Mouse (Mus musculus) forebrain, embryonic 12.5 days (tissue): ENCODE data around the gene Lca5l. TPM values are rescaled to one million over a fixed set of nuclear protein-coding genes. Genes with fewer than 3 reads are reported as not detected.

Source experiments
- ATAC-seq: fragments of 200-750 bp; cut with Nextera tagmentation; 2 replicates; pipeline ENCODE4 v1.8.0; 2017; ENCODE audit warnings: moderate TSS enrichment; ENCODE audit not compliant: low FRiP score
- H3K27ac ChIP-seq: fragments of 300-500 bp; sonication (generic); 2 replicates; pipeline ENCODE4 v1.5.1; 2016; ENCODE audit warnings: mild to moderate bottlenecking
- H3K27me3 ChIP-seq: fragments of 300-500 bp; sonication (generic); 2 replicates; pipeline ENCODE4 v1.6.1; 2016; ENCODE audit warnings: mild to moderate bottlenecking
- H3K36me3 ChIP-seq: fragments of 300-500 bp; sonication (generic); replicated peaks from 2 replicates; pipeline ENCODE4 v1.6.1; 2016; ENCODE audit warnings: mild to moderate bottlenecking
- H3K4me1 ChIP-seq: fragments of 300-500 bp; sonication (generic); 2 replicates; pipeline ENCODE4 v1.6.1; 2016
- H3K4me2 ChIP-seq: fragments of 300-500 bp; sonication (generic); 2 replicates; pipeline ENCODE4 v1.6.1; 2016; ENCODE audit warnings: mild to moderate bottlenecking, moderate library complexity
- H3K4me3 ChIP-seq: fragments of 300-500 bp; sonication (generic); replicated peaks from 2 replicates; pipeline ENCODE4 v1.5.1; 2016; ENCODE audit warnings: mild to moderate bottlenecking
- H3K9ac ChIP-seq: fragments of 300-500 bp; sonication (generic); 2 replicates; pipeline ENCODE4 v1.6.1; 2016; ENCODE audit warnings: mild to moderate bottlenecking
- H3K9me3 ChIP-seq: fragments of 300-500 bp; sonication (generic); 2 replicates; pipeline ENCODE4 v1.6.1; 2016
- WGBS: fragments of 180-500 bp; shearing (Covaris S2); methylation state at CpG from one replicate; pipeline ENCODE4 v1.1.7; 2016; 5-methylcytosine and 5-hydroxymethylcytosine counted together
- polyA plus RNA-seq: library from polyadenylated mRNA; unstranded; fragments of >200 nt; fragmentation: Nextera tagmentation; extraction: Ambion mirVana; gene quantifications from 2 replicates; pipeline ENCODE4 v1.2.1, GENCODE M21; 2016

Lca5l gene
- 1.3 and 1.6 TPM in 2 replicates for polyA plus RNA-seq

DNA sequence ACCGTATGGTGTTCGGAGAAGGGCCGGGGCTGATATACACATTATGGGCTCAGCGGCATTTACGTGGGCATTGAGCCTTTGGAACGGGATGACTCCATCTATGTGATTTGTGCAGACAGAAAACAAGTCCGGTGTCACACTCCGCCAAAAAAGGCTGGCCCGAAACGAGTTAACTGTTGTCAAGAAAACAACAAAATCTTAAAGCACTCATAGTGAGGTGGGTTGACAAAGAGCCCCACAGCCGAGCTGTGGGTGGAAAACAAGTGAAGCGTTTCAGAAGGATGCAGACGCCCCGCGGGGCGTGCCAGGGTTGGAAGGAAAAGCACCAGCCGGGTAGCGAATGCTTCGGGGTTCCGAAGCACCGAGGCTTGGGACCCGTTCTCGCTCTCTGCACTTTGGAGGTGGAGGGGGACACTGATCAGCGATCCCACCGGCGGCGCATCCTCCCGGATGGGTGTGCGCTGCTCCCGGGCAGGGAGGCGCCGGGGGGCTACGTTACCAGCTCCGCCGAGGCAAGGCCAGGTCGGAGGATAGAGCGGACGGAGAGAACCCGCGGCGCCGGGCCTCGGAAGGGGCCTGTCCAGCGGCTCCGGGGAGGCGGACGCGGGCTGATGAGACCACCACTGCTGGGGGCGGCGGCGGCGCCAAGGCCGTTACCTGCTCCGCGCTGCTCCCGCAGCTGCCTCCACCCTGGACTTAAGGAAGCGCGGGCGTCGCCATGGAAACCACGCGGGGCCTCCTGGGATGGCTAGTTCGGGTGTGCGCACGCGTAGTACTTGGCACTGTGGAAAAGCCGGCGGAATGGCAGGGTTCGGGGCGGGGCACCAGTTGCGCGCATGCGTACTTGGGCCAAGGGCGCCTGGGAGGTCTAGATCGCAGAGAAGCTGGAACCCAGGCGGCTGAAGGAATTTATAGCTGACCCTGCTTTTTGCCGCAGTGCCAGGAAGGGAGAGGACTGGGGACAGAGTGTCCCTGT, at the start of gene Lca5l:
TSS of gene Lca5l (minus strand) at position 741 of the 976 bp plus-strand sequence.
- WGBS = under 1% methylated on average over 77 of the region's 77 CpGs
- peak within 1 kb of the TSS; percentile 73 for H3K4me2 ChIP-seq
- H3K9me3 ChIP-seq = no peaks in the 10 kb centered on the region
- peak; percentile 98 for ATAC-seq
- no peaks in the 10 kb centered on the region for H3K36me3 ChIP-seq
- H3K4me1 ChIP-seq = peaks cover 8% of the 10 kb centered on the region
- H3K9ac ChIP-seq = peak within 1 kb of the TSS; percentile 84
- peak within 1 kb of the TSS; percentile 63 for H3K27ac ChIP-seq
- H3K4me3 ChIP-seq = peak within 1 kb of the TSS; percentile 90
- H3K27me3 ChIP-seq = 0 out of 2 replicates have a peak, but pooled peaks cover 3% of the 10 kb centered on the region

DNA sequence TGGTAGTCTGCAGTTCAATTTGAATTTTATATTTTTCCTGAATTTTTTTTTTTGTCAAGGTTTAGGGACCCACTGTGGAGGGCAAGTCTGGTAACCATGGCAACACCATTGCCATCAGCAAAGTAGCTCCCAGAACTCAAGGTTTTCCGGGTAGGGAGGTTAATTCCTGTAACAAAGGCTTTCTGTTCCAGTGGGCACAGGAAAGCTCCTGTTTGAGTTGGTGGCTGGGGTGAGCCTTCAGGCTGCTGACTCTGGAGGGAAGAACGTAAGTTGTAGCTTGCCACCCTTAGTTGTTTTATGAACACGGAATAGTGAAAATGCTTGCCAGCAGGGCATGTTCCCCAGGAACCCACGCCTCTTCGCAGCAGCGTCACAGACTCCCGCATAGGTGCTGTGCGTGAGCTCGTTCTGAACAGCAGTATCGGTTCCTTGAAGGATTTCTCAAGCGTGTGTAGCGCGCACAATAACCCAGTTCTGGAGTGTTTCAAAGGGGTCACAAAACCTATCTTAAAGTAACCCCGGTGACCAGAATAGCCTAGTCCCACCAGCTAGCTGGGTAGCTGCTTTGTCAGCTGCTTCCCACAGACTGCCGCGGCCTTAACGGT, 43.4 kb upstream of the Lca5l start, which contains the start of gene B3galt5:
TSS of gene B3galt5 (plus strand) at position 436 of the 605 bp plus-strand sequence.
- Histone ChIP-seq H3K27ac (no peak within 1 kb of the TSS), H3K27me3 (no peaks in the 10 kb centered on the region), H3K9ac (no peak within 1 kb of the TSS), H3K4me2 (peak within 1 kb of the TSS; percentile 26), H3K4me1 (peaks cover 8% of the 10 kb centered on the region), H3K4me3 (no peak within 1 kb of the TSS), H3K36me3 (no peaks in the 10 kb centered on the region), H3K9me3 (no peaks in the 10 kb centered on the region)
- ATAC-seq = no peak
- 56% methylated on average over 17 of the region's 17 CpGs for WGBS

DNA sequence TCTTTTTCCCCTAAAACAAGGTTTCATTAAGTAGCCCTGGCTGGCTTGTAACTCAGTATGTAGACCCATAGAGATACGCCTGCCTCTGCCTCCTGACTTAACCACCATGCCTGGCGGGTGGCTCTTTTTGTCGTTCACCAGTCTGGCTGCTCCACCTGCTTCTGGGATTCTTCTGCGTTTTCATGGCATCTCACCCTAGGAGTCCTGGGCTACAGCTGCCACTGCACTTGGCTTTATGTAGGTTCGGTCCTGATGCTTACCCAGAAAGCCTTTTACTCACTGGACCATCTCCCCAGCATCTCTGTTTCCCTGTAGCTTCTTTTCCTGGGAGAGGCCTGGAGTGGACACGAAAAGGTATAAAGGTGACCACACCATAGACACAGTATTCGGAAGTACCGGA, 41.9 kb upstream of the Lca5l start:
- Histone ChIP-seq H3K4me1 (peaks cover 8% of the 10 kb centered on the region), H3K4me2 (no peak overlapping the region), H3K36me3 (no peaks in the 10 kb centered on the region), H3K4me3 (no peak overlapping the region), H3K9me3 (no peaks in the 10 kb centered on the region), H3K9ac (no peak overlapping the region), H3K27ac (no peak overlapping the region), H3K27me3 (peaks cover under 1% of the 10 kb centered on the region; the same call in 1 of the 2 replicates)
- ATAC-seq = no peak
- WGBS = 91% methylated on average over 8 of the region's 8 CpGs

DNA sequence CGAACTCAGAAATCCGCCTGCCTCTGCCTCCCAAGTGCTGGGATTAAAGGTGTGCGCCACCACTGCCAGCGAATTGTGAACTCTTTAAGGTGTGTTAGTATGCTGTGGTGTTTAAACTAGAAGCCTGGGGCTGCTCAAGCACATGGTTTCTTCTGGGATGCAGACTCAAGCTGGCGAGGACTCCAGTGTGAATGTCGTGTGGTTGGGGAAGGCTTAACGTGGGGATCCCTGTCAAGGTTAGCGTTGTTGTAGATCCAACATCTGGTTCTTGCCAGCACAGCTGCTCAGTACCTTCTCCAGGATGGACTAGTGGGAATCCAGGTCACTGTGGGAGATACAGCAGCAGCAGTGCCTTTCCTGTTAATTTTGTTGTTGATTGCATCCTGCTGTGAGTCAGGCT, 39.9 kb upstream of the Lca5l start:
- H3K27ac ChIP-seq = no peak overlapping the region
- peaks cover 8% of the 10 kb centered on the region for H3K4me1 ChIP-seq
- H3K9me3 ChIP-seq = no peaks in the 10 kb centered on the region
- no peaks in the 10 kb centered on the region for H3K36me3 ChIP-seq
- ATAC-seq = no peak
- peaks cover 6% of the 10 kb centered on the region; the same call in 1 of the 2 replicates for H3K27me3 ChIP-seq
- WGBS = 92% methylated on average over 8 of the region's 8 CpGs
- H3K4me3 ChIP-seq = no peak overlapping the region
- H3K9ac ChIP-seq = no peak overlapping the region
- no peak overlapping the region for H3K4me2 ChIP-seq

DNA sequence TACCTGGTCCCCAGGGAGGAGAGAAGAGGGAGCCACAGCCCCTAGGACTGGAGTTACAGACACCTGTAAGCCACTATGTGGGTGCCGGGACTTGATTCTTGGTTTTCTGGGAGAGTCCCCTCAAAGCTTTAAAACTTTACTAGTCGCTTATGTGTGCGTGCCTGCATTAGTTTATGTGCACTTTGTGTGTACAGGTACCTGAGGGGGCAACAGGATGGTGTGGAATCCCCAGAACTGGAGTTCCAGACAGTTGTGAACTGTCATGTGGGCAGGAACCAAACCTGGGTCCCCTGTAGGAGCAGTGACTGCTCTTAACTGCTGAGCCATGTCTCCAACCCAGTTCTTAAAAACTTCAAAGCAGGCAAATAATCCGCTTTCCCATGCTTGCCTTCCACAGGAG, 39.2 kb upstream of the Lca5l start:
- H3K4me2 ChIP-seq = no peak overlapping the region
- peaks cover 6% of the 10 kb centered on the region; the same call in 1 of the 2 replicates for H3K27me3 ChIP-seq
- no peak overlapping the region for H3K4me3 ChIP-seq
- H3K9me3 ChIP-seq = no peaks in the 10 kb centered on the region
- 94% methylated on average over 4 of the region's 4 CpGs for WGBS
- no peaks in the 10 kb centered on the region for H3K36me3 ChIP-seq
- no peak overlapping the region for H3K27ac ChIP-seq
- H3K4me1 ChIP-seq = peaks cover 8% of the 10 kb centered on the region
- no peak for ATAC-seq
- no peak overlapping the region for H3K9ac ChIP-seq

DNA sequence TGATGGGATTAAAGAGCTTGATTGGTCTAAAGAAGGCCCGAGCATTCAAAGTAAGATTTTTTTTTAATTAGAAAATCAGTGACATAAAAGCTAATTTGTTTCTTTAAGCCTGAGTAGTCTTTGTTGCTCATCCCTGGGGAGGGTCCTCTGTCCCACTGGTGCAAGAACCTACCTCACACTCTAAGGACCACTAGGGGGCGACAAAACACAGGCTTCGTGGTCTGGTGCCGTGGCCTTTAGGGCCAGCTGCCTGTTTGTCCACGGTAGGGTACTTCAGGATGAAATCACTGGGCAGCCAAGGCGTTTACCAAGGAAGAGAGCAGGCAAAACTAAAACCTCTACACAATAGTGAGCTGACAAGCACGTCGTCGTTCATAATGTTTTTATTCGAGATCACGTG, 38.3 kb upstream of the Lca5l start:
- H3K36me3 ChIP-seq = no peaks in the 10 kb centered on the region

DNA sequence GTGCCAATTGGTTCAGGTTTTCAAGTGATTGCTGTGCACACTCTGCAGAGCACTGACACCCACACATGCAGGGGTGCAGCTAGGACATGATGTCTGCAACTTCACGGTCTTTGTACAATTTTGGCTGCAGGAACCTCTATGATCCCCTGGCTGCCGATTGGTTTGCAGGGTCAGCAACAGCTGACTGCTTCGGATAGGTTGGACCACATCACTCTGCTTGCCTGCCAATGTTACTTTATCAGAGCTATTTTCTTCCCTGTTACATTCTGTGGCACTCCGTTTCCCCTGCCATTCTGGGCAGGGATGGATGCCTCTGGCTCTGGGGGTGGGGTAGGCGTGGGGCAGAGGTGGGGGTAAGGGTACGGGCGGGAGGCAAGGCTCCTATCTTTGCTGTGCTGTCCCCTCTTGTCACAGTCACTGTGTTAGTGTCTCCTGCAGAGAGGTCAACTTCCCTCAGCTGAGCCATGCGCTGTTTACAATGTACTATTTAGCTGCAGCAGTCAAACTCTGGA, 37.0 kb upstream of the Lca5l start:
- Histone ChIP-seq H3K4me3 (no peak overlapping the region), H3K4me2 (no peak overlapping the region), H3K36me3 (no peaks in the 10 kb centered on the region), H3K9ac (no peak overlapping the region), H3K4me1 (no peaks in the 10 kb centered on the region), H3K27me3 (peaks cover 6% of the 10 kb centered on the region; the same call in 1 of the 2 replicates), H3K9me3 (no peaks in the 10 kb centered on the region), H3K27ac (no peak overlapping the region)
- WGBS = 62% methylated on average over 8 of the region's 8 CpGs
- ATAC-seq = no peak

More for the DNA sequence above, 38.3 kb upstream of the Lca5l start:
- WGBS = 27% methylated on average over 11 of the region's 11 CpGs
- Histone ChIP-seq H3K4me3 (no peak overlapping the region), H3K4me2 (no peak overlapping the region), H3K9me3 (no peaks in the 10 kb centered on the region), H3K4me1 (peaks cover 3% of the 10 kb centered on the region), H3K27ac (no peak overlapping the region), H3K9ac (no peak overlapping the region), H3K27me3 (peaks cover 6% of the 10 kb centered on the region; the same call in 1 of the 2 replicates)
- peak; percentile 83 for ATAC-seq

DNA sequence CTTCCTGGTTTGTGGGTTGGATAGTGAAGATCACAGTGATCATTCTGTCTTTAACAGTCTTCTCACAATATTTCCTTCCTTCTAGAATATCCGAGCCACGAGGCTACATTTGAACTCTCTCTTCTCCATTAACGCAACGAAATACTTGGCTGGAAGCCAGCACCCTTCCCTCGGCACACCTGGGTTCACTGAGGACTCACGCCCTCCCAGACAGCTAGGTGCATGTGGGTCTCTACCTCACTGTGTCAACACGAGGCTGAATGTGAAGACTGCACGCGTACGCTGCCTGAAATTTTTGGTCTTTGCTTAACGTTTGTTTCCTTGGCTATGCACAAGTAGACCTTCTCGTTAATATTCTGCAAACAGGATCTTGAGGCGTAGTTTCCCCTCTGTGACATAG, 36.4 kb upstream of the Lca5l start:
- Histone ChIP-seq H3K4me2 (no peak overlapping the region), H3K4me3 (no peak overlapping the region), H3K27me3 (peaks cover 6% of the 10 kb centered on the region; the same call in 1 of the 2 replicates), H3K9me3 (no peaks in the 10 kb centered on the region), H3K9ac (no peak overlapping the region), H3K27ac (no peak overlapping the region), H3K4me1 (no peaks in the 10 kb centered on the region), H3K36me3 (no peaks in the 10 kb centered on the region)
- no peak for ATAC-seq
- WGBS = 80% methylated on average over 13 of the region's 13 CpGs

DNA sequence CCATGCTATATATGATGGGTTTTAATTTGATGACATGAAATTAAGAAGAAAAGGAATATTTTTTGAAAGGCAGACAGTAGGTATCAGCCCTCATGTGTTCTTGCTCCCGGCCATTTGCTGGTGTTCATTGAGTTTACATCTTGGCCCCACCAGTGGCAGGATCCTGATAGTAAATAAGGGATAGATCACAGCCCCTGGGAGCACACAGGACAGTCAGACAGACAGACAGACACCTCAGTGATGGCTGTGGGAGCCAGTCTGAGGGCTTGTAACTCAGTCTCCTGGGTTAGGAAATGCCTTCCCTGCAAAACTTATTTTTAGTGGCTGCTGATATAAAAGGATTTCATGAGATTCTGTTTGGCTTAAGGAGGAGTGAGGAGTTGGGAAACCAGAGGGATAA, 30.4 kb upstream of the Lca5l start:
- Histone ChIP-seq H3K27ac (no peak overlapping the region), H3K9me3 (no peaks in the 10 kb centered on the region), H3K4me3 (no peak overlapping the region), H3K4me1 (no peaks in the 10 kb centered on the region), H3K27me3 (no peaks in the 10 kb centered on the region), H3K36me3 (no peaks in the 10 kb centered on the region), H3K4me2 (no peak overlapping the region), H3K9ac (no peak overlapping the region)
- WGBS = 88% methylated on average over 1 of the region's 1 CpGs
- ATAC-seq = no peak

DNA sequence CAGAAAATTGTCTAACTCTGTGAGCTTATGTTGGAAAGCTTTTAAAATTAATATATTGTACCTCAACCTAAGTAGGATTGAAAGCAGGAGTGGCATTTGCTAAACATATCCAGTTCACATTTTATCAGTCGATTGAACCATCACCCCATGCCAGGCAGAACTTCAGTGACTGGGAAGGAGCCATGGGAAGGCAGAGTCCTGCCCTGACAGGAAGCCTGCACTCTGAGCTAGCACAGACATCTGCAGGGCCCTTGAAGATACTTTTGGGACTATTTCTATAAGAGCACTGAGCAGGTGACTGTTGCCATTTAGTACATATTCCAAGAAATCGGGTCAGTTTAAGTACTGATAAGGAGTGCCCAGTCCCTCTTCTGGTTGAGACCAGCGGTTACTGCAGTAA, 29.9 kb upstream of the Lca5l start:
- Histone ChIP-seq H3K36me3 (no peaks in the 10 kb centered on the region), H3K27ac (no peak overlapping the region), H3K4me1 (no peaks in the 10 kb centered on the region), H3K9me3 (no peaks in the 10 kb centered on the region), H3K4me2 (no peak overlapping the region), H3K9ac (no peak overlapping the region), H3K4me3 (no peak overlapping the region), H3K27me3 (no peaks in the 10 kb centered on the region)
- 87% methylated on average over 3 of the region's 3 CpGs for WGBS
- ATAC-seq = no peak

DNA sequence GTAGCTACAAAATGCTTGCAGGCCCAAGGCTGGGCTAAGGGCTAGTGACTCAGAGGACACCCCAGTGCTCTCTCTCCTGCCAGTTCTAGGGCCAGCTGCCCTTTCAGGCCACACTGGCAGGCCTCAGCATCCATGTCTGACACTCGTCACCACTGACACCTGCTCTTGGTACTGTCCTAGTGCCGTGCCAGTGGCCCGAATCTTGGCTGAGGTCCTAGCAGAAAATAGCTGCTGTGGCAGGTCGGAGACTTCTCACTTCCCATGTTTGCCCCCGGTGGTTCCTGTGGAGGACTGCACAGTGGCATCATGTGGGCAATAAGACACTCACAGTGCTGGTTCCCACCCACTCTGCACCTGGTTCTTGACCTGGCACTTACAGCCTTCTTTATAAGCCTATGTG, 29.4 kb upstream of the Lca5l start:
- WGBS = 79% methylated on average over 5 of the region's 5 CpGs
- no peak for ATAC-seq
- no peak overlapping the region for H3K9ac ChIP-seq

DNA sequence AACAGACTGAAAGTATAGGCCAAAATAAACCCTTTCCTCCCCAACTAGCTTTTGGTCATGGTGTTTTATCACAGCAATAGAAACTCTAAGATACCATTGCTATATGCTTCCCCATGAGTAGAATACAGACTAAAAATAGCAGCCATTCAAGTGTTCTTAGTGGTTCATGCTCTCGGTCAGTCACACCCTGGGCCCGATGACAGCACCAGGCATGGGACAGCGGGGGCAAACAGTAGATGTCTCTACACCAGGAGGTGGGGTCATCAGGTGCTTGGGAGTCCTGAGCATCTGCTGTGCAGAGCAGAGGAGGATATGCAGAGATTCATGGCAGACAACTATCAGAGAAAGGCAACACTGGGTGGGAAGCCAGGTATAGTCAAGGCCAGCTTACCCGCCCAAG, 21.0 kb upstream of the Lca5l start:
- no peak overlapping the region for H3K27ac ChIP-seq
- WGBS = 93% methylated on average over 4 of the region's 4 CpGs
- ATAC-seq = no peak
- H3K27me3 ChIP-seq = no peaks in the 10 kb centered on the region
- no peak overlapping the region for H3K4me2 ChIP-seq
- no peaks in the 10 kb centered on the region for H3K9me3 ChIP-seq
- H3K9ac ChIP-seq = no peak overlapping the region
- H3K4me1 ChIP-seq = no peaks in the 10 kb centered on the region
- H3K4me3 ChIP-seq = no peak overlapping the region
- no peaks in the 10 kb centered on the region for H3K36me3 ChIP-seq

More for the DNA sequence above, 29.4 kb upstream of the Lca5l start:
- Histone ChIP-seq H3K27me3 (no peaks in the 10 kb centered on the region), H3K4me1 (no peaks in the 10 kb centered on the region), H3K4me2 (no peak overlapping the region), H3K4me3 (no peak overlapping the region), H3K36me3 (no peaks in the 10 kb centered on the region), H3K27ac (no peak overlapping the region), H3K9me3 (no peaks in the 10 kb centered on the region)
